Mouse (Mus musculus) ES-Bruce4 (cell line): ENCODE results near the gene Rho. TPM values are rescaled to one million over a fixed set of nuclear protein-coding genes. Genes with fewer than 3 reads are reported as not detected.
A peak's percentile ranks its signal among the peaks of the same experiment; 100 is the strongest.

ENCODE experiments used
- H3K27ac ChIP-seq: 2 replicates; pipeline ENCODE4 v1.5.1; 2012; ENCODE audit warnings: low read length, inconsistent platforms; ENCODE audit not compliant: insufficient read depth
- H3K27me3 ChIP-seq: 2 replicates; pipeline ENCODE4 v1.6.1; 2012; ENCODE audit warnings: mild to moderate bottlenecking, low read length, inconsistent platforms; ENCODE audit not compliant: control insufficient read depth, poor library complexity, insufficient read depth, severe bottlenecking
- H3K36me3 ChIP-seq: 2 replicates; pipeline ENCODE4 v1.6.1; 2012; ENCODE audit warnings: inconsistent platforms, mild to moderate bottlenecking, low read length, moderate library complexity; ENCODE audit not compliant: control insufficient read depth, poor library complexity, insufficient read depth, severe bottlenecking
- H3K4me1 ChIP-seq: one replicate; pipeline ENCODE4 v1.8.1; 2011; ENCODE audit warnings: low read length; ENCODE audit not compliant: control insufficient read depth, insufficient read depth
- H3K4me3 ChIP-seq: 2 replicates; pipeline ENCODE4 v1.5.1; 2011; ENCODE audit warnings: low read depth, mild to moderate bottlenecking, low read length
- H3K9ac ChIP-seq: 2 replicates; pipeline ENCODE4 v1.6.1; 2012; ENCODE audit warnings: low read depth, mild to moderate bottlenecking, inconsistent platforms; ENCODE audit not compliant: poor library complexity, severe bottlenecking
- H3K9me3 ChIP-seq: replicated peaks from 2 replicates; pipeline ENCODE4 v1.6.1; 2012; ENCODE audit warnings: mild to moderate bottlenecking, low read length, inconsistent platforms; ENCODE audit not compliant: control insufficient read depth, poor library complexity, insufficient read depth, severe bottlenecking
- CTCF ChIP-seq: IDR thresholded peaks from one replicate; pipeline ENCODE4 v1.8.1; 2011; ENCODE audit warnings: low read depth, low read length
- EP300 ChIP-seq: IDR thresholded peaks from 2 replicates; pipeline ENCODE4 v1.6.1; 2011; ENCODE audit warnings: low read depth, low read length; ENCODE audit not compliant: insufficient read depth
- POLR2A ChIP-seq: IDR thresholded peaks from one replicate; pipeline ENCODE4 v1.8.1; 2011; ENCODE audit warnings: low read length; ENCODE audit not compliant: insufficient read depth
- polyA plus RNA-seq: library from polyadenylated mRNA; stranded (reverse); fragments of >200 nt; gene quantifications from 2 replicates; pipeline ENCODE4 v1.2.4, GENCODE M21; 2011; ENCODE audit warnings: low read depth; ENCODE audit not compliant: missing spikeins, insufficient read depth, insufficient read length

The Rho gene
- polyA plus RNA-seq, 1 experiment, result 0.46 TPM

DNA sequence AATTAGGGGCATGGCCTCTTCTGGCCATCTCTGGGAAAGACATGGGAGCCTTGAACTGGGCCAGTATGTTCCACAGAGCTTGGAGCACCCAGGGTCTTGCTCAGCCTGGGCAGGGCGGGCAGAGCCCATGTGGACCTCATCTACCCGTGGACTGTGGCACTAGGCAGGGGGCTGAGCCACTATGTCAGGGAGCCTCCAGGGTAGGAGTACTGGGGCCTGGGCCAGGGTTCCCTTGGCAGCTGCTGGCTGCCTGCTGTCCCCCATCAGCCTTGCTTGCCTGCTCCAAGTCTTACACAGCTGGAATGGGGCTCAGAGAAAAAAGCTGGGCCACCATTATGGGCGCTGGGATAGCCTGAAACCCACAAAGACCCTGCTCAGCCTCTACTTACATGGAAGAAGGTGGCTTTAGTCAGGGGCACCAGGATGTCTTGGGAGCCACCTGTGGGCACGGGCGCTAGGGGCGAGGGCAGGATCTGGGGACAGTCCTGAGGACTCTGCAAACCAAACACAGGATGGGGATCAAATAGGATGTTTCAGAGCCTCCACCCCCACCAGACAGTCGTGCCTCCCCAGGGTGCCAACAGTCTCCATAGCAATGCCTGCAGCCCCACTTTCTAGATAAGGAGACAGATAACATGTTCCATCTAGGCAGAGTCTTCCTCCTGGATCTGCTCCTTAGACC lies 40.7 kb downstream of the Rho start:
- H3K27ac ChIP-seq, result no peak overlapping the region
- H3K36me3 ChIP-seq, result no peaks in the 10 kb centered on the region
- no peak overlapping the region for H3K4me3 ChIP-seq
- no peak overlapping the region for H3K9ac ChIP-seq
- H3K9me3 ChIP-seq, result no peaks in the 10 kb centered on the region
- H3K4me1 ChIP-seq, result no peaks in the 10 kb centered on the region
- no peak for TF ChIP-seq POLR2A
- no peak for TF ChIP-seq EP300
- no peak for TF ChIP-seq CTCF
- no peaks in the 10 kb centered on the region for H3K27me3 ChIP-seq

DNA sequence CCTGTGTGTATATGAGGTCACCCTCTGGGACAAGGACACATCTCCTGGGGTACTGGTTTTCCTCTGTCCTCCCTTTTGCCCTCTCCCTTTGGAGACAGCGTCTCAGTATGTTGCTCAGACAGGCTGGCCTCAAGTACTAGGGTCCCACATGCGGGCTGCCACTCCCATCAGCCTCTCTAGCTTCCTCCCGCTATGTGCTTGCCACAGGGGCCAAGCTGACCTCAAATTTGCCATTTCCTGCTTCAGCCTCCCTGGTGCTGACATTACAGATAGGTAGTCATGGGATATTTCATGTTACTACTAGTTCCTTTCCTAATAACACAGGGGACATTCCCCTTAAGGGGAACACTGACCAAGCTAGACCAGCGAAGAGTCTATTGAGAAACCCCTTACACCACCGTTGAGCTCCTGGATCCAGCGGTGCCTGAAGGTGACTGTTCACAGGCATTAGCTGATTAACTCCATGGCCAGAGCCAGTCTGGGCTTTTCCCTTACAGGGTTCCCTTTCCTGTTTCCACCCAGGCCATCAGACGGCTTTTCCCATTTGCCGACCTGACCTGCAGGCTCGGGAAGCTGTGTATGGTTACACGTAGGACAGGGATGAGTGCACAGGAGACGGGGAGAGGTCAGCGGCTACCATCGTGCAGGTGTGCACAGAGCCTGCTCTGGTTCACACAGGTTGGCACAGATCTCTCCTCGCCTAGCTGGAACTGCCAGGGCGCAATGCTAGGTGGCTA lies 41.8 kb downstream of the Rho start:
- Histone ChIP-seq H3K36me3 (no peaks in the 10 kb centered on the region), H3K4me3 (no peak overlapping the region), H3K4me1 (no peaks in the 10 kb centered on the region), H3K27ac (no peak overlapping the region), H3K9ac (no peak overlapping the region), H3K27me3 (no peaks in the 10 kb centered on the region), H3K9me3 (no peaks in the 10 kb centered on the region)
- no peak for TF ChIP-seq EP300
- no peak for TF ChIP-seq CTCF
- TF ChIP-seq POLR2A, result no peak

GRCm38 (mm10) chr6:115973881-115974662 lies 42.5 kb downstream of the Rho start:
- TF ChIP-seq POLR2A (no peak), EP300 (no peak), CTCF (no peak)
- Histone ChIP-seq H3K27me3 (no peaks in the 10 kb centered on the region), H3K36me3 (no peaks in the 10 kb centered on the region), H3K4me3 (no peak overlapping the region), H3K27ac (no peak overlapping the region), H3K4me1 (no peaks in the 10 kb centered on the region), H3K9ac (no peak overlapping the region), H3K9me3 (no peaks in the 10 kb centered on the region)

DNA sequence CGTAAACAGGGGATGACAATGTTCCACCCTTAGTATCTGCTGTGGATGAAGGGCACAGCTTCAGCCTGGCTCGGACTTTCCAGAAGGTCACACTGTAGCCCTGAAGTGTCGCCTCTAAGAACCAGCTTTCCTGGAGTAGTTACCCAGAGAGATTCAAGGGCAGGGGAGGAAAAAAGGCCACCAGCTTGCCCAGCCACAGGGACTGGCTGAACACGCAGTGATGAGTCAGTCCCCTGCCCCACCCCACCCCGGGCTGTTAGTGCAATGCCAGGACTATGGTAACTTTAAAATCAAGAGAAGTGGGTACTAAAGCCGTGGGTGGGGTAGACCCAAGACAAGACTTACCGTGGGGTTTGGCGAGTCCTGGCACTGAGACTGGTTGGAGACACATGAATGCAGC lies 44.1 kb downstream of the Rho start:
- no peaks in the 10 kb centered on the region for H3K27me3 ChIP-seq
- no peak overlapping the region for H3K4me3 ChIP-seq
- no peak overlapping the region for H3K27ac ChIP-seq
- no peaks in the 10 kb centered on the region for H3K4me1 ChIP-seq
- TF ChIP-seq POLR2A (no peak), CTCF (no peak), EP300 (no peak)
- H3K9ac ChIP-seq, result no peak overlapping the region
- H3K36me3 ChIP-seq, result no peaks in the 10 kb centered on the region
- H3K9me3 ChIP-seq, result no peaks in the 10 kb centered on the region

GRCm38 (mm10) chr6:115977810-115978209 lies 46.3 kb downstream of the Rho start:
- no peak for TF ChIP-seq CTCF
- TF ChIP-seq POLR2A, result no peak
- TF ChIP-seq EP300, result no peak
- no peaks in the 10 kb centered on the region for H3K4me1 ChIP-seq
- H3K27me3 ChIP-seq, result no peaks in the 10 kb centered on the region
- H3K36me3 ChIP-seq, result no peaks in the 10 kb centered on the region
- no peak overlapping the region for H3K27ac ChIP-seq
- H3K9me3 ChIP-seq, result no peaks in the 10 kb centered on the region
- no peak overlapping the region for H3K9ac ChIP-seq
- no peak overlapping the region for H3K4me3 ChIP-seq

GRCm38 (mm10) chr6:115978596-115978995 lies 47.0 kb downstream of the Rho start:
- Histone ChIP-seq H3K27me3 (no peaks in the 10 kb centered on the region), H3K9me3 (no peaks in the 10 kb centered on the region), H3K27ac (no peak overlapping the region), H3K4me3 (no peak overlapping the region), H3K9ac (no peak overlapping the region), H3K36me3 (no peaks in the 10 kb centered on the region), H3K4me1 (no peaks in the 10 kb centered on the region)
- no peak for TF ChIP-seq EP300
- TF ChIP-seq CTCF, result peak; percentile 40
- TF ChIP-seq POLR2A, result no peak
